Mouse (Mus musculus) cerebellum, adult 11 months (tissue): ENCODE measurements around the gene Dmrtc2.
"Not testable (repeated sequence)": the region's sequence is repeated elsewhere in the genome, so short reads cannot be mapped to it uniquely, and the experiment has no call there.

Source experiments
- DNase-seq: peaks from one replicate; pipeline ENCODE4 v3.0.0; 2022

Dmrtc2 gene

GRCm38 (mm10) chr7:24877588-24877987 lies 7.7 kb downstream of the Dmrtc2 start:
- DNase-seq: no peak

DNA sequence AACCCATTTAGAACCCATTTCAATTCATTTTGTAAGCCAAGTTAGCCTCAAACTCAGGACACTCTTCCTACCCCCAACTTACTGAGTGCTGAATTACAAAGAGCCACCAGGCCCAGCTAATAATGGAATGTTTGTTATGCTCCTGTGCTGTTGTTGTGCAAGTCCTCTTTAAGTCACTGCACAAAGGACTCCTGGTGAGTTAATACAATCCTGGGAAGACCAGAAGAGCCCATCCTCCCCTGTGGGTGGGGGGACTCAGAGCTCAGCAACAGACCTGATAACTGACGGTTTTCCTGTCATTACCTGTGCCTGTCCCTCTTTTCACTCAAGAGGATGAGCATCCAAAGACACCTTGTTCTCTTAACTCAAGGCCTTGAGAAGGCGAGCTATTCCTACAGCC lies 9.8 kb downstream of the Dmrtc2 start:
- no peak for DNase-seq

DNA sequence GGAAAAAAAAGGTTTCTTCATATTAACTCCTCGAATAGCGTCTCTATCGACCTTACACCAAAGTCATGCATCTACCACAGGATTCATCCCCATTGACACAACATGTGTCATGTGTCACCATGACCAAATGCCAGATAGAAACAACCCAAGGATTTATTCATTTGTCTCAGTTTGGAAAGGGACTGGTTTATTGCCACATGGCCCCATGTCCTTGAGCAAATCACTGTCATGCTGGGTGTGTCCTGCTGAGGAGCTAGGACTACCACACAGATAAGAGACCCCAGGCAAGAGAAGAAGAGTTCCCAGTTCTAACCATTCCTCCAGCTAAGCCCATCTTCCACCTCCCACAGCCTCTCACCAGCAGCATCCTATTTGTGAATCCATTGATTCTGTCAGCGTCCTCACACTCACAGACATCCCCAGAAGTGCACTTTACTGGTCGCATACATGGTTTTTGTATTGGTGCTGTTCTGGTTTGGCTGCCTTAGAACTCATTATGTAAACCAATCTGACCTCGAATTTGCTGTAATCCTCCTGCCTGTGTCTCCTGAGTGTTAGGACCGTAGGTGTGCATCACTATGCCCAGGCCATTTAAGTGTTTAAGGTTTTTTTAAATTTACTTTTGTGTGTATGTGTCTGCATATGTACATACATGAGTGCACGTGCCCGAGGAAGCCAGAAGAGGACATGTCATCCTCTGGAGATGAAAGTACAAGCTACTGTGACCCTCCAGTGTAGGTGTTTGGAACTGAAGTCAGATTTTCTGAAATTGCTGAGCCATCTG lies 12.8 kb downstream of the Dmrtc2 start:
- no peak for DNase-seq

- peak; percentile 98 for DNase-seq
These were observed 14.2 kb downstream of the Dmrtc2 start, which contains the start of gene Rps19 for GRCm38 (mm10) chr7:24883896-24884692. Gene Rps19, plus strand, starts transcription at chr7:24884371.

DNA sequence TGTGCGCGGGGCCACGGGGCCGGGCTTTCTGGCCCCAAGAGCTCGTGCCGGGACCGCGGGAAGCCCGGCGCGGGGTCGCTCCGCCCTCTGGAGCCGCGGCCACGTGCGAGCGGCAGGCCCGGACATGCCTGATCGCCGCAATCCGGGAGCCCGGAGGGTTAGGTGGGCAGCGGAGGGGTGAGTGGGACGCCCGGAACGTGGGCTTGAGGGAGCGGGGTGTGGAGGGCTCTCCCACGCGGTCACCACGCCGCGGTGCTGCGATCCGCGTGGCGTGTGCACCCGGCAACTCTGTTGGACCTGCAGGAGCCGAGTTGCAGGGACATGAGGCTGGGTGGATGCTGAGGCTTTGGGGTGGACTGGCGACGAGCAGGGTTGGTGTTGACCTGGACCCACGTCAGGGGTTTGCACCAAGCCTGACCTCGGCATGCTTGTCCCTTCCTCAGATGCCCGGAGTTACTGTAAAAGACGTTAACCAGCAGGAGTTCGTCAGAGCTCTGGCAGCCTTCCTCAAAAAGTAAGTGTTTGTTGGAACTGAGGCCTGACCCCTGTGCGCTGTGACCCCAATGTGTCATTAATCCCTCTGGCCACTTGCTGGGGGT lies 14.9 kb downstream of the Dmrtc2 start:
- DNase-seq: no peak

DNA sequence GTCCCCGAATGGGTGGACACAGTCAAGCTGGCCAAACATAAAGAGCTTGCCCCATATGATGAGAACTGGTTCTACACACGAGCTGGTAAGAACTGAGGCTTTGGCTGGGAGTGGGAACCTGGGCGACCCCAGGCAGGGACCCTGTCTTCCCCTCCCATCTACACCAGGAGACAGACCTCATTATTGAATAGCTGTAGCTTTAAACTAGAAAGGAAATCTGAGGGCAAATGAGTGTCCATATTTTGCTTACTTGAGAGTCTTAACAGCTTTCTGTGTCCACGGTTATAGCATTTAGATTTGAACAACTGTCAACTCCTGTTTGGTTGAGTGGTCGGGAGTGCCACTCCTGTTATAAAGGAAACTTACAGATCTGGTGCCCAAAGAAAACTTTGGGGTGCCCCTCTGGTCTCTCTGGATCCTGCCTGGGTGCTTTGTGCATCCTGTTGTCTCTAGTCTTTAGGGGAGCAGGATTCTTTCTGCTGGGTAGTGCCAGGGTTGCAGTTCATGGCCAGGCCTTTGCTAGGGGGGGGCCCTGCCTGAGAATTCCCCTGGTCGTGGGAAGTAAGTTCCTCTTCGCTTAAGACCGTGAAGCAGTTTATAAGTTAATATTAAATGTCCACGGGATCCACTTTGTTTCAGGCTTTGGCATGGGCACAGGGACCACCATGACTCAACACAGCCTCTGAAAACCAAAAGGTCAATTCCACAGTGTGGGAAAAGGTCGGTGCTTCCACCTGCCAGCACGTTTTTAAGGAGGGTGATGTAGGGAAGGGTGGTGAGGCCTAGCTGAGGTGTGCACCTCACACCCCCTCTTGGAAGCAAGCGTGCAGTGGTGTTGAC lies 15.8 kb downstream of the Dmrtc2 start:
- no peak for DNase-seq

DNA sequence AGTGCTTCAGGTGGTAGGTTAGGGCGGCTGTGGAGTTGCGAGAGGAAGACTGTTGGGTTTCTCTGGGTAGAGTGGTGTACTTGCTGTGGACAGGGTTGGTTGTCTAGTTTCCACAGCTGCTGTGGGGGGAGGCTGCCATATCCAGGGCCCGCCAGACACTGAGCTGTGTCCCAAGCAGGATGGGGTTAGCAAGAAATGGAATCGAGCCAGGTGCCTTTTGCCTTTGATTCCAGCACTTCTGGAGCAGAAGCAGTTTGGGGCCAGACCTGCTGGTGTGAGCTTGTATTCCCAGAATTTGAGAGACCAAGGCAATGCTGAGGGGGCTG lies 16.4 kb downstream of the Dmrtc2 start:
- DNase-seq: no peak

- no peak for DNase-seq
These were observed 17.2 kb downstream of the Dmrtc2 start for GRCm38 (mm10) chr7:24887096-24887495.

GRCm38 (mm10) chr7:24889431-24890220 lies 19.8 kb downstream of the Dmrtc2 start:
- no peak for DNase-seq

DNA sequence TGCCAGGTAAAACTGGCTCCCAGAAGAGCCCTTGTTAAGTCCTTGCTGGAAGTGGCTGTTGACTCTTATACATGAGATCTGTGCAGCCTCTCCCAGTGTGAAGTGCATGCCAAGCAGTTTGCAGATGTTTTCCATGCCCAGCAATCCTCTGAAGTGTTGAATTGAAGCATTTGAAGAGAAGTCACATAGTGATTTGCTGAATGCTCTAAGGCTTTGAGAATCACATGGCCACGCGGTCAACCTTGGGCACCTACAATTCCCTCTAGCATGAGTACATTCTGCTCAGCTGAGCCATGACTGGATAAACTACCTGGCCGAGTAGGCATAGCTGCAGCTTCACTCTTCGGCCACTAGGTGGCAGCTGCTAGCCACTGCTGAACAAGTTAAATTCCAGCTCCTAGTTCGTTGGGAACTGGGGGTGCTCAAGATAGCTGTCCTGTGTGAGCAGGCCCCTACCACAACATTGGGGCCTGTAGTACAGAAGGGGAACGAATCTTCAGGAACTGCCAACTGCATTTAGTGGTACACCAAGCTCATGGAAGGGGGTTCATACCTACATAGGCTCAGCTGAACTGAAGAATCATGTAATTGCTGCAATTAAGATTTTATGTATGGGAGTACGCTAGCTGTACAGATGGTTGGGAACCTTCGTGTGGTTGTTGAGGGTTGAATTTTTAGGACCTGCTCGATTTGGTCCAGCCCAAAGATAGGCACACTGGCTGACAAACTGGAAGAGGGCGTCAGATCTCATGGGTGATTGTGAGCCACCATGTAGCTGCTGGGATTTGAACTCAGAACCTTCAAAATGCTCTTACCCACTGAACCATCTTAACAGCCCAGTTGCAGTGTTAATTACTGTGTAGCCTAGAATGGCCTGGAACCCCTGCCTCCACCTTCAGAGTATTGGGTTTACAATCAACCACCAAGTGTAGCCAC lies 20.7 kb downstream of the Dmrtc2 start:
- DNase-seq: peak; percentile 66

GRCm38 (mm10) chr7:24891241-24892124 lies 21.6 kb downstream of the Dmrtc2 start:
- no peak for DNase-seq

GRCm38 (mm10) chr7:24892125-24892583 lies 22.3 kb downstream of the Dmrtc2 start:
- no peak for DNase-seq

DNA sequence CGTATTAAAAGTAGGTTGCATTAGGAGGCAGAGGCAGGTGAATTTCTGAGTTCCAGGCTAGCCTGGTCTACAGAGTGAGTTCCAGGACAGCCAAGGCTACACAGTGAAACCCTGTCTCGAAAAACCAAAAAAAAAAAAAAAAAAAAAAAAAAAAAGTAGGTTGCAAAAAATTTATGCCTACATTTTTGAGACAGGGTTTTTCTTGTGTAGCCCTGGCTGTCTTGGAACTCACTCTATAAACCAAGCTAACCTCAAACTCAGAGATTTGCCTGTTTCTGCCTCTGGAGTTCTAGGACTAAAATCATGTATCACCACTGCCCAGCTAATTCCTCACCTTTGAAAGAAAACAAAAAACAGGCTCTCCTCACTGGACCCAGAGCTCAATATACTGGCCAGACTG lies 25.9 kb downstream of the Dmrtc2 start:
- not testable (repeated sequence) for DNase-seq

- no peak for DNase-seq
These were observed 26.4 kb downstream of the Dmrtc2 start for GRCm38 (mm10) chr7:24896269-24896668.

DNA sequence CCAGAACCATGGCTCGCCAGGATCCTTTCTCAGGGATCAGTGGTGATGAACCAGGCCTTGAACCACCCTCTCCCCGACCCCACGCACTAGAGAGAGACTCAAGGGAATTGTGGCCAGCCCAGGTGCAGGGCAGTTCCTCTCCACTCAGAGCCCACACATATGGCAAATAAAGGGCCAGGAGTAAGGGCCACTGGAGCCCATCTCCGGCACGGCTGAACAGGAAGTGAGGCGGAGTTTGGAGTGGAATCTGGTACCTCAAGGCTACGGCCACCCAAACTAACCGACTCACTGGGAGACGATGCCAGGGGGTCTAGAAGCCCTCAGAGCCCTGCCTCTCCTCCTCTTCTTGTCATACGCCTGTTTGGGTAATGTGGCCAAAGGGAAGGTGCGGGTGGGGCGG lies 27.4 kb downstream of the Dmrtc2 start, which contains the start of gene Cd79a:
Cd79a (plus strand) TSS at position 158 of the 400 bp plus-strand sequence.
- no peak for DNase-seq

- no peak for DNase-seq
These were observed 28.1 kb downstream of the Dmrtc2 start for GRCm38 (mm10) chr7:24897959-24898358.

DNA sequence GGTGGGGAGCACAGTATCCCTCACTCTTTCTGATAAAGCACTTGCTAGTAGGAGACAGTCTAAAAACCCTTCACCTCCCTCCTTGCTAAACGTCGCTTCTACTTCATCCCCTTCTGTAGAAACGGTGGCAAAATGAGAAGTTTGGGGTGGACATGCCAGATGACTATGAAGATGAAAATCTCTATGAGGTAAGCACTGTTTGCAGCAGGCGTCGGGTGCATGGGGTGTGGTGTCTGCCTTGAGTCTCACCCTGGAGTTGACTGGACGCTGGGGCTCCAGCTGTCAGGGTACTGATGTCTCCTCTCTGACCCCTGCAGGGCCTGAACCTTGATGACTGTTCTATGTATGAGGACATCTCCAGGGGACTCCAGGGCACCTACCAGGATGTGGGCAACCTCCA lies 31.3 kb downstream of the Dmrtc2 start:
- no peak for DNase-seq

DNA sequence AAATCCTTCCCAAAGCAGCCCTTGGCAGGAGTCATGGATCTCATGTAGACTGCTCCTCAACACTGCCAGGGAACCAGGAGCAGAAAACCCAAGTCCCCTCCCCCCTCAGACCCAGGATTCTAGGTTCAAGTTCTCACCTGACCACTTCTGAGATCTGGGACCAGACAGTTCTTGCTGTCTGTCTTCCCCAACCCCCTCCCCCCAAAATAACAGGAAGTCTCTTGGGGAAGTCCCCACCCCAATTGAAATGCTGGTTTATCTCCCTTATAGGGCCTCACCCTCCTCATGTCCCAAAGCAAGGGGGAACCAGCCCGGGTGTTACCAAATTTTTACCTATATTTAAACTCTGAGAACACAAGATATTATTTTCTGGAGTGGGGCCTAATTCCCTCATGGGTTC lies 32.0 kb downstream of the Dmrtc2 start:
- DNase-seq: no peak

GRCm38 (mm10) chr7:24902264-24902629 lies 32.4 kb downstream of the Dmrtc2 start:
- DNase-seq: no peak
